Mouse (Mus musculus): ENCODE results near the gene Macc1.

DNA sequence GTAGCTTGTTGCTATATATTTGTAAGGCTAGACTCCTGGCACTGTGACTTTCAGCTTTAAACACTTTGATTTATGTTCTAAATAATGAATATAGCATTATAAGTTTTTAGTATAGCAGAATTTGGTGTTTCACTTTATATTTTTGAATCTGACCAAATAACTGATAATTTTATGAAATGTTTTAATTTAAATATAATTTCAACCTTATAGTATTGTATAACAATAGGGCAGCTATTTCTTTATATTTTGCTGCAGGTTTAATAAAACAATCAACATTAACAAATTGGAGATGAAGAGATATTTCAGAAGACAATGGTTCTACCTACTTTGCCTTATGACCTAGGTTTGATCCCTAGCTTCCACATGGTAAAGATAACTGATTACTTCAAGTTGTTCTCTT, at the start of gene Macc1:
- no peak for TF ChIP-seq CTCF (IDR thresholded peaks at IDR 0.05; ENCODE audit: insufficient read depth, low read length)
- no peak for TF ChIP-seq POLR2A (IDR thresholded peaks at IDR 0.05; ENCODE audit: borderline replicate concordance, extremely low read depth, low read depth, low read length)

Data from lung, adult 2 months (tissue).